Mouse (Mus musculus) cortical plate, adult 2 months (tissue): ENCODE results near the gene Spata1.

ENCODE experiments used
- CTCF ChIP-seq: fragments of 200-500 bp; IDR thresholded peaks from 2 replicates; pipeline ENCODE4 v1.5.1; 2011; ENCODE audit warnings: mild to moderate bottlenecking, control low read depth, low read length; ENCODE audit not compliant: insufficient read depth; ENCODE audit errors: extremely low read depth
- POLR2A ChIP-seq: fragments of 200-500 bp; IDR thresholded peaks from 2 replicates; pipeline ENCODE4 v1.6.1; 2011; ENCODE audit warnings: mild to moderate bottlenecking, low read length, control low read depth; ENCODE audit not compliant: insufficient read depth; ENCODE audit errors: extremely low read depth

DNA sequence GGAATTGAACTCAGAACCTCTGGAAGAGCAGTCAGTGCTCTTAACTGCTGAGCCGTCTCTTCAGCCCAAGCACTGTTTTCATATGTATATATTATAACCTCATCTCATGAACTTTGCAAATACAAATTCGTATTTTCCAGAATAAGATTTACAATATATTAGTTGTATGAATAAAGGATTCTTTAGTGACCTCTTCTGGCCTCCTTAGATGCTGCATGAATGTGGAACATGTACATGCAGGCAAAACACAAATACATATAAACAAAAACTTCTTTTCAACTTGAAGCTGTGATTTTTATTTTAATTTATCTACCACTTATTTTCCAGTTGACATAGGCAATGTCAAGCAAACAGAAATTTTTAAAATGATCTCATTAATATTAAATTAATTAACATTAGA is 17.5 kb downstream of the Spata1 start:
- TF ChIP-seq CTCF = no peak
- TF ChIP-seq POLR2A = no peak
